Mouse (Mus musculus): ENCODE measurements at regions not wholly inside any gene's neighbourhood (a gene's known extent, or its start where the extent isn't known, plus 50 kb on each side); places are given as distances from the start of the nearest gene placed in this dataset.

- DNase-seq: no peak
Observed at GRCm38 (mm10) chr17:64229225-64229976, 102.3 kb downstream of the Pja2 start.

DNA sequence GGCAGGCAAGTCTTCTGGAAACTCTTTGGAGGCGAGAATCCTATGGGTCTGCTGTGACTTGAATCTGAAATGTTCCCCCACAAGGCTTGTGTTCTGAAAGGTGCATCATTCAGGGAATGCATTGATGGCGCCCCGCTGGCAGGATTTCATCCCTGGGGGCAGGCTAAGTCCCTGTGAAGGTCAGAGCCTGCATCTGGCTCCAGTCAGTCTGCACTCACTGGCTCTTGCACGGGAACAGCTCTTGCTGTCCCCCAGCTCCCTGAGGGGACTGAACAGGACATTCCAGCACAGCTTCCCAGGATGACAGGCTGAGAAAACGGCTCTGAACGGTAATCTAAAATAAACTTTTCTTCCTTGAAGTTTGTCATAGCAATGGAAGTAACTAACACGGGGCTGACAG, 117.1 kb downstream of the Pja2 start:
- no peak for DNase-seq

GRCm38 (mm10) chr17:64213251-64213650, 118.5 kb downstream of the Pja2 start:
- no peak for DNase-seq

- DNase-seq: no peak
Observed at GRCm38 (mm10) chr17:64211281-64211680, 120.4 kb downstream of the Pja2 start.

- DNase-seq: no peak
Observed at GRCm38 (mm10) chr17:64210366-64210765, 121.3 kb downstream of the Pja2 start.

- DNase-seq: peak; percentile 73 to 81
Observed at GRCm38 (mm10) chr17:64209640-64210039, 122.1 kb downstream of the Pja2 start.

- DNase-seq: no peak
Observed at GRCm38 (mm10) chr17:64208152-64208855, 123.4 kb downstream of the Pja2 start.

DNA sequence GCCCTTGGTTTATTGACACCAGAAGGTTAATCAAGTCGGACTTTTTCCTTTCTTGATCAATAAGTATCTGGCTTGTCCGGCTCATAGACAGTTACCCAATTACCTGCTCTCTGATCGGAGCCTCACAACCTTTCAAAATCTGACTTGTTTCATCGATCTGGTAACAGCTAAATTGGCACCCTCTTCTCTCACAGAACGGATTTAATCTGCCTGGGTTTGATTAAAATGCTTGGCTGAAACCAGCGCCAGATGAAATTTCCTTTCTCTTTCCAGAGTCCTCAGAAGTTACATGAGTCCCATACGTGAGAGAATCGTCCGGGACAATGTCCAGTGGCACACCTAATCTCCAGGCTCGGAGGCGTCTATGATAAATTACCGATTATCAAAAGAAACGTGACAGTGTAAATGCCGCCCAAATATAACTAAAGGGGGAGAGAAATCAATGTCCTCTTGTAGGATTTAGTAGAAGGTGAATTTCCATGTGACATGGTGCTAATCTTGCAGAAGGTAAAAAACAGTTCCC, 125.5 kb downstream of the Pja2 start:
- no peak for DNase-seq

- DNase-seq: no peak
Observed at GRCm38 (mm10) chr17:64203611-64204010, 128.1 kb downstream of the Pja2 start.

DNA sequence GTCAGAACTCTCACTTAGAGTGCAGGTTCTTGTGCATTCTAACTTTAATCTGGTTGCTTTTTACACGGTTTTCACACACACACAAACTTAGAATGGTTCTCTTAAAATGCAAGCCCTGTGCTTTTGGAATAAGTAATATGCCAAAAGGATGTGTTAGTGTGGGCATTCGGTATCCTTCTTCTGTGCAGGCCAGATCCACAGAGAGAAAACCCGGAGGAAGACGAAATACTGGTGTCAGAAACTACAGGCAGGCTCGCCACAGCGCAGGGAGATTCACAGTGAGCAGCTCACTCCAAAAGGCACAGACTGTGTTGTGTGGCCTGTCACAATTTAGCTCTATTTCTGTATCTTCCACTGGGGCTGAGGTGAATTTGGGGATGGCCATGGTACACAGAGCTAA, 129.5 kb downstream of the Pja2 start:
- DNase-seq: no peak

- no peak for DNase-seq
Observed at GRCm38 (mm10) chr17:64201609-64202008, 130.1 kb downstream of the Pja2 start.

- peak; percentile 48 to 50 for DNase-seq
Observed at GRCm38 (mm10) chr17:64200092-64200877, 131.4 kb downstream of the Pja2 start.

- no peak for DNase-seq
Observed at GRCm38 (mm10) chr17:64199241-64199933, 132.3 kb downstream of the Pja2 start.

DNA sequence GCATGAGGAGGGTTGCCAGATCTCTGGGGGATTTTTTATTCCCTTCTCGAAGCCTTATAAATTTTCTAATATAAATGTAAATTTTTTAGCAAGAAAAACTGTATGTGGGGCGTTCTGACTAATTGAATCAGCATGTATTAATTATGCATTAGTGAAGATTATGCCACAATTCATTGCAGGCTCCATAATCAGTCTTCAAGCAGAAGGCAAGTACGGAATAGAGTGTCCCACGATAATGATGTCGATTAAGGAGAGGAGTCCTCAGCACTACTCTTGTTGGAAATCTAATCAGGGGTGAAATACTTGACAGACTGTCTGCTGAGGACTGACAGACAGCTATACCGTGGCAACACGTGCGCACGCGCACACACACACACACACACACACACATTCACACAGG, 135.3 kb downstream of the Pja2 start:
- DNase-seq: no peak

- no peak for DNase-seq
Observed at GRCm38 (mm10) chr17:64193055-64193454, 138.7 kb downstream of the Pja2 start.
